Mouse (Mus musculus): Measurements from ENCODE around the gene Spata17. TPM values are rescaled to one million over a fixed set of nuclear protein-coding genes. Genes with fewer than 3 reads are reported as not detected.

Gene Spata17
- polyA plus RNA-seq, 1 experiment from 2014 or later = 3.9 TPM

DNA sequence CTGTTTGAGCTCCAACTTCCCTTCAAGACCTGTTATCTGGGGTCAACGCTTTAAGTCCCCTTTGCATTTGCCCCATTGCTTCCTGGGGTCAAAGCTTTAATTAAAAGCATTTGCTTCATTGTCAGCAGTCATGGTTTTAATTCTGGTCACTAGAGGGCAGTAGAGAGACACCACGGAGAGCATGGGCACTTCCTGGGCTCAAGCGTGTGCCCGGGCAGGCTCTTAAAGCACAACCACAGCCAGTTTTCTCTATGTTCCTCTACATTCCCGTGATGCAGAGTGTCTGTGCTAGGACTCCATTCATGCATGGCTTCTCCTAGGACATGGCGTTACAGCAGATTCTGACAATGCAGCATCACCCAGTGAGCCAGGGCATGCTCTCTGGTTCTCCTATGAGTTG lies 183.5 kb downstream of the Spata17 start:
- H3K27ac ChIP-seq (replicated peaks) = no peak overlapping the region
- no peak overlapping the region for H3K4me2 ChIP-seq (replicated peaks)
- no peaks in the 10 kb centered on the region for H3K27me3 ChIP-seq
- ATAC-seq (ENCODE audit: insufficient number of reproducible peaks, low FRiP score, low TSS enrichment, low read depth) = no peak
- no peak overlapping the region for H3K9ac ChIP-seq
- H3K4me3 ChIP-seq (replicated peaks) = no peak overlapping the region
- no peaks in the 10 kb centered on the region for H3K36me3 ChIP-seq
- H3K9me3 ChIP-seq (replicated peaks) = no peaks in the 10 kb centered on the region
- WGBS = 38% methylated on average over 6 of the region's 6 CpGs
- H3K4me1 ChIP-seq = no peaks in the 10 kb centered on the region

DNA sequence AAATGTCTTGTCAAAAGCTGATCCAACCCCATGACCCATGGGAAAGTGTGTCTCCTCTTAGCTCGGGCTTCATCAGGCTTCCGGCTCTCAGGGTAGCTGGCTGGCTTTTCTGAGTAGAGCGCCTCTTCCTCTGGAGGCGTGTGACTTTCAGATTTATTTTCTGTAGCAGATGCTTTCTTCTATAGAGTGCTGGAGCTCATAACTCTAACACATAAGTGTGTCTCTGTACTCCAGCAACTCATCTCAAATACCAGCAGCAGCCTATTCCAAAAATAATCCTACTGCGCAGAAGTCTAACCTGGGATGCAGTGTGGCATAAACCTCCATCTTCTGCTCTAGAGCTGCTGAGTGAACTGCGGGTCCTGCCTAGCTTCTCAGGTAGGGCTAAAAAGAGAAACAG lies 186.4 kb downstream of the Spata17 start:
- H3K4me2 ChIP-seq (replicated peaks) = no peak overlapping the region
- H3K36me3 ChIP-seq = no peaks in the 10 kb centered on the region
- no peak overlapping the region for H3K27ac ChIP-seq (replicated peaks)
- H3K9ac ChIP-seq = no peak overlapping the region
- WGBS = 78% methylated on average over 6 of the region's 6 CpGs
- H3K4me3 ChIP-seq (replicated peaks) = no peak overlapping the region
- no peaks in the 10 kb centered on the region for H3K27me3 ChIP-seq
- H3K9me3 ChIP-seq (replicated peaks) = no peaks in the 10 kb centered on the region
- no peak for ATAC-seq (ENCODE audit: insufficient number of reproducible peaks, low FRiP score, low TSS enrichment, low read depth)
- no peaks in the 10 kb centered on the region for H3K4me1 ChIP-seq

DNA sequence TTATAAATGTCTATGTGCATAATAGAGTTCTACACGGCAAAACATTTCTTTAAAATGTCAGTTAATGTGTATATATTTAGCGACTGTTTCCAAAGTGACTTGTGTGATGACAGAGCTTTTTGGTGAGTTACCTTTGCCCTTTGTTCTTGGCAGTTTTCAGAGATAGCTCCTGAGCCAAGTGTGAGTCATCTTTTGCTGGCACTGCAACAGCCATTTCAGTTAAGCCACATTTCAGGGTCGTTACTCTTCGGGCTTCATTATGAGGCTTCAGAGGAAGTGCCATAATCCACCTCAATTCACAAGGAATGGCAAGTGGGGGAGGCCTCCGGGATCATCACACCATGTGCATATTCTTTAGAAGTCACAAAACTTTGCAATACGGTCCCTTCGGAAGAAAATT lies 195.3 kb downstream of the Spata17 start:
- Histone ChIP-seq H3K36me3 (no peaks in the 10 kb centered on the region), H3K9ac (no peak overlapping the region), H3K4me3 (replicated peaks) (no peak overlapping the region), H3K27ac (replicated peaks) (no peak overlapping the region), H3K4me2 (replicated peaks) (no peak overlapping the region), H3K9me3 (replicated peaks) (no peaks in the 10 kb centered on the region), H3K4me1 (peaks cover 5% of the 10 kb centered on the region; the same call in 1 of the 2 replicates), H3K27me3 (no peaks in the 10 kb centered on the region)
- no peak for ATAC-seq (ENCODE audit: insufficient number of reproducible peaks, low FRiP score, low TSS enrichment, low read depth)
- 73% methylated on average over 7 of the region's 7 CpGs for WGBS

DNA sequence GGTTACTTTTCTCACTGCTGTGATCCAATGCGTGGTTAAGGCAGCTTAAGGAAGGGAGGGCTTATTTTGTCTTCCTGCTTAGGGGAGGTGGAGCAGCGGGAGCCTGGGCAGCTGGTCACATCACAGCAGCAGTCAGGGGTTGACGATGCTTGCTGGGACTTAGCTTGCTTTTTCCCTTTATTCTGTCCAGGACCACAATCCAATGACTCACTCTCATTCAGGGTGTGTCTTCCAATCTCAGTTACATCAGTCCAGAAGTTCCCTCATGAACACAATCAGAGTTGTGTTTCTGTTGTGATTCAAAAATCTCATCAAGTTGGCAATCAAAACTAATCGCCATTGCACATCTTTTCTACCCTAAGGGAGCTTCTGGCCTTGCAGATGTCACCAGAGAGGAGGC lies 199.1 kb downstream of the Spata17 start:
- H3K27ac ChIP-seq (replicated peaks) = no peak overlapping the region
- no peak overlapping the region for H3K4me3 ChIP-seq (replicated peaks)
- H3K9me3 ChIP-seq (replicated peaks) = no peaks in the 10 kb centered on the region
- WGBS = 59% methylated on average over 4 of the region's 4 CpGs
- peaks cover 5% of the 10 kb centered on the region; the same call in 1 of the 2 replicates for H3K4me1 ChIP-seq
- no peak overlapping the region for H3K4me2 ChIP-seq (replicated peaks)
- H3K9ac ChIP-seq = no peak overlapping the region
- no peaks in the 10 kb centered on the region for H3K36me3 ChIP-seq
- no peak for ATAC-seq (ENCODE audit: insufficient number of reproducible peaks, low FRiP score, low TSS enrichment, low read depth)
- H3K27me3 ChIP-seq = no peaks in the 10 kb centered on the region

DNA sequence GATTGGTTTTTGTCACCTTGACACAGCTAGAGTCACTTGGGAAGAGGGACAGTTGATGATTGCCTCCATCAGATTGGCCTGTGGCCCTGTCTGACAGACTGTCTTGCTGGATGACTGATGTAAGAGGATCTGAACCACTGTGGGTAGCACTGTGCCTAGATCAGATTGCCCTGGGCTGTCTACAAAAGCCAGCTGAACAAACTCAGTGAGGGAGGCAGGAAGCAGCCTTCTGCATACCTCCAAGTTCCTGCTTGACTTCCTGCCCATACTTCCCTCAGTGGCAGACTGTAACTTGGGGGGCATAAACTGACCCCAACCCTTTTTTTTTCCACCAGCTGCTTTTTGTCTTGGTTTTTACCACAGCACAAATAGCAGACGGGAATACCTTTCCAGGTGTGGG lies 199.6 kb downstream of the Spata17 start:
- no peak for ATAC-seq (ENCODE audit: insufficient number of reproducible peaks, low FRiP score, low TSS enrichment, low read depth)
- H3K9ac ChIP-seq = no peak overlapping the region

DNA sequence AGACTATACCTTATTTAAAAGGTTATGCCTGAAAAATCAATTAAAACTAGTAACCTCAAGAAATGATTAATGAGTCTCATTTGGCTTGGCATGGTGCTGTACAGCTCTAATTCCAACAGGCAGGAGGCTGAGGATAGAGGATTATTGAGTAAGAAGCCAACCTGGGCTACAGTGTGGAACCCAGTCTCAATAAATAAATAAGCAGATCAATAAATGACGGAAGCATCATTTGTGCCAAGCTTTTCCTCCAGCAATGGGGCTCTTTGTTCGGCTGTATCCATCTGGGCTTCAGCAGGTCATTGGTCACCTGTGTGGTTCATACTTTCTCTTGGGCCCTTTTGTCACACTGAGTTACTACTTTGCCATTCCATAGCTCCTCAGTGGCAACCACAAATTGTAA lies 201.1 kb downstream of the Spata17 start:
- Histone ChIP-seq H3K9me3 (replicated peaks) (no peaks in the 10 kb centered on the region), H3K9ac (no peak overlapping the region), H3K27me3 (no peaks in the 10 kb centered on the region), H3K36me3 (no peaks in the 10 kb centered on the region), H3K27ac (replicated peaks) (no peak overlapping the region), H3K4me1 (peaks cover 5% of the 10 kb centered on the region; the same call in 1 of the 2 replicates), H3K4me2 (replicated peaks) (no peak overlapping the region), H3K4me3 (replicated peaks) (no peak overlapping the region)
- no peak for ATAC-seq (ENCODE audit: insufficient number of reproducible peaks, low FRiP score, low TSS enrichment, low read depth)
- 90% methylated on average over 2 of the region's 2 CpGs for WGBS

More for the DNA sequence above, 199.6 kb downstream of the Spata17 start:
- H3K4me1 ChIP-seq = peaks cover 5% of the 10 kb centered on the region; the same call in 1 of the 2 replicates
- no peak overlapping the region for H3K4me2 ChIP-seq (replicated peaks)
- H3K27me3 ChIP-seq = no peaks in the 10 kb centered on the region
- H3K9me3 ChIP-seq (replicated peaks) = no peaks in the 10 kb centered on the region
- H3K4me3 ChIP-seq (replicated peaks) = no peak overlapping the region
- WGBS = 73% methylated on average over 1 of the region's 1 CpGs
- H3K27ac ChIP-seq (replicated peaks) = no peak overlapping the region
- no peaks in the 10 kb centered on the region for H3K36me3 ChIP-seq

DNA sequence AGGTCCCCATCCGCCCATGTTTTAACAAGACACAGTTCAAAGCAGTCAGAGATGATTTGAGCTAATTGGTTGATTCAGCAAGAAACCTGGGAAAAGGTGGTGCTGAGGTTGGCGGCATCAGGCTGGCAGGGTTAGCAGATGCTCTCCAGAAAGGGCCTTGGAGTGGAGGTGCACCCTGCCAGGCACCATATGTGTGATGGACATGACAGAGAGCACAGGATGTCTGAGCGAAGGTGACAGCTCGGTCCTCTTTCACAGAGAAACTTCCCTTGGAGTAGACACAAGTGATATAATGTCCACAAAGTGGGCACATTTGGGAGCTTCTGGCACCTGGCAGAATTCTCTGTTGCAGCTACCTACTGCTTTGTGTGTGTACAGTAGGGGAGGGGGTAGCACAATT lies 203.7 kb downstream of the Spata17 start:
- H3K36me3 ChIP-seq = no peaks in the 10 kb centered on the region
- H3K4me2 ChIP-seq (replicated peaks) = no peak overlapping the region
- H3K27ac ChIP-seq (replicated peaks) = no peak overlapping the region
- H3K4me3 ChIP-seq (replicated peaks) = no peak overlapping the region
- H3K4me1 ChIP-seq = no peaks in the 10 kb centered on the region; the same call in 1 of the 2 replicates
- 83% methylated on average over 4 of the region's 4 CpGs for WGBS
- no peak for ATAC-seq (ENCODE audit: insufficient number of reproducible peaks, low FRiP score, low TSS enrichment, low read depth)
- H3K9me3 ChIP-seq (replicated peaks) = no peaks in the 10 kb centered on the region
- no peak overlapping the region for H3K9ac ChIP-seq
- H3K27me3 ChIP-seq = no peaks in the 10 kb centered on the region

DNA sequence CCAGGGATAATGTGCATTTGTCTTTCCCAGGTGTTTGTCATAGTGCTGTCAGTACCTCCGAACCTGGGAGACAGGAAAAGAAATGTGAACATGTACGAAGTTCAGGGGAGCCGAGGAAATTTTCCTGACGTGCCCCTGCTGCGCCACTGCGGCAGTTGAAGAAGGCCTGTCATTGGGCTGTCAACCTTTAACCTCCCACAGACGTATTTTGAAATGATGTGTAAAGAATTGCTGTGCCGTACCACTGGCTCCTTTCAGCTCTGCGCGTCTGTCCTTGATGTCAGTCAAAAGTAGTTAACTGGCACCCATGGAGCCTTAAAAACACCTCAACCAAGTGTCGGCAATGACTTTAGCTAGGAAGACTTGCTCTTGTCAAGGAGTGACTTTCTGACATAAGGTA lies 205.2 kb downstream of the Spata17 start:
- Histone ChIP-seq H3K9ac (no peak overlapping the region), H3K27me3 (no peaks in the 10 kb centered on the region), H3K4me2 (replicated peaks) (no peak overlapping the region), H3K9me3 (replicated peaks) (no peaks in the 10 kb centered on the region), H3K4me1 (no peaks in the 10 kb centered on the region), H3K36me3 (no peaks in the 10 kb centered on the region), H3K4me3 (replicated peaks) (no peak overlapping the region), H3K27ac (replicated peaks) (no peak overlapping the region)
- WGBS = 77% methylated on average over 11 of the region's 11 CpGs
- ATAC-seq (ENCODE audit: insufficient number of reproducible peaks, low FRiP score, low TSS enrichment, low read depth) = no peak

DNA sequence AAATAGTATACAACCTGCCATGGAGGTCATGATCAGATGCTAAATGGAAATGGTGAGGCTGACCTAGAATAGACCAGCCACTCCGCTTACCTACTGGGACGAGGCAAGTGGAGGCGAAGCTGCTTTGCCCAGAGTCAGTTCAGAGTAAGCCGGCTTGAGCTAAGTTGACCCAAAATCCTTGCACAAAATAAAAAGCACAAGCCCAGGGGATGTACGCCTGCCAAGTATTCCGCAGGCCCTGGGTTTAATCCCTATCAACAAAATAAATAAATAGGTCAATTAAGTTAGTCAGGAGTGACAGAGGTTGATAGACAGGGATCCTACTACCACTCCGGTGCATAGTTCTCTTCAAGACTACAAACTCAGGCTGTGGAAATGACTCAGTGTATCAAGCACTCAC lies 207.0 kb downstream of the Spata17 start:
- Histone ChIP-seq H3K36me3 (no peaks in the 10 kb centered on the region), H3K9me3 (replicated peaks) (no peaks in the 10 kb centered on the region), H3K27ac (replicated peaks) (no peak overlapping the region), H3K4me3 (replicated peaks) (no peak overlapping the region), H3K9ac (no peak overlapping the region), H3K4me1 (no peaks in the 10 kb centered on the region), H3K4me2 (replicated peaks) (no peak overlapping the region), H3K27me3 (no peaks in the 10 kb centered on the region)
- WGBS = 81% methylated on average over 7 of the region's 7 CpGs
- ATAC-seq (ENCODE audit: insufficient number of reproducible peaks, low FRiP score, low TSS enrichment, low read depth) = no peak

DNA sequence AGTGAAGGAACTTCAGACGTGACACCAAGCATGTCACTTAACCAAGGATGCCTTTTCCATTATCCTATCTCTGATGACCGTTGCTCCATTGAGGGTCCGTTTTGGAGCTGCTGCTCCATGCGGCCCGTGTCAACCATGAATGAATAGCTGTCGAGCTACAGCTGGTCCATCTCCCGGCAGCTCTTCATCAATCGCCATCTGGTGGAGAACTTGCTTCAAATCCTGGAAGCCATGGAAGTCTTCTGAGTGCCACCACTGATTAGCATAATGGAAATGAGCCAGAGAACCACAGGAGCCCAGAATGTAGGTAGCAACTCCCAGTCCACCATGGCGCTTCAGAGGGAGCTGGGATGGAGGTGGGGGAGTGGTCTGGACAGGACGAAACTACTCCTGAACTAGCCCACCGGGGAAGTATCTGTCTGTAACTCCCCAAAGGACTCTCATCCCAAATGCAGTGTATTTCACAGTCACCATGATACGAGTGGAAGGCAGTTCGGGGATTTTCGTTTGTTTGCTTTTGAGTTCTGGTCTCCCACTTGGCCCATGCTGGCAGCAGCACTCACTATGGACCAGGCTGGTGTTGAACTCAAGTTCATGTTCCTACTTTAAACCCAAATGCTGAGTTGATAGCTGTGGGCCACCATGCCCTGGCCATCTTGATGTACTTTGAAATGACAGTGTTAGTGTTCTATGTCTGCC lies 208.9 kb downstream of the Spata17 start:
- H3K4me3 ChIP-seq (replicated peaks) = no peak overlapping the region
- 90% methylated on average over 14 of the region's 14 CpGs for WGBS
- H3K9ac ChIP-seq = no peak overlapping the region
- H3K27ac ChIP-seq (replicated peaks) = no peak overlapping the region
- no peak for ATAC-seq (ENCODE audit: insufficient number of reproducible peaks, low FRiP score, low TSS enrichment, low read depth)
- H3K4me1 ChIP-seq = no peaks in the 10 kb centered on the region
- H3K4me2 ChIP-seq (replicated peaks) = no peak overlapping the region
- H3K27me3 ChIP-seq = no peaks in the 10 kb centered on the region
- no peaks in the 10 kb centered on the region for H3K36me3 ChIP-seq
- H3K9me3 ChIP-seq (replicated peaks) = no peaks in the 10 kb centered on the region

DNA sequence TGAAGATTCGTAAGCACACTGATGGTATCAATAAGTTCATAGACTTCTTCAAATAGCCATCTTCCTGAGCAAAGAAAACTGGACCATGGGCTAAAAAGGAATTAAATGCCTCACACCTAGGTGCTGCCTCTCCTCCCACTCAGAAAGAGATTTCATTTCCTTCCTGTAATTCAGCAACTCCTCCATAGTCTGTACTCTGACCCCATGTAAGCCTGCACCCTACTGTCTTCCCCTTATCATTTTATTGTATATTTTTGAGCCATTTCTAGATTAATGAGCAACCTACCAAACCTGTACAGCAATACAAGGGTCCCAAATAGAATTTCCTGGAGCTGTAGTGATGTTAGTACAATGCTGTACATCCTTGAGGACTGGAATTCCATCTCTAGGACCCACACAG lies 211.0 kb downstream of the Spata17 start:
- no peaks in the 10 kb centered on the region for H3K9me3 ChIP-seq (replicated peaks)
- no peak for ATAC-seq (ENCODE audit: insufficient number of reproducible peaks, low FRiP score, low TSS enrichment, low read depth)
- 97% methylated on average over 1 of the region's 1 CpGs for WGBS
- H3K27ac ChIP-seq (replicated peaks) = no peak overlapping the region
- H3K4me2 ChIP-seq (replicated peaks) = no peak overlapping the region
- H3K9ac ChIP-seq = no peak overlapping the region
- H3K36me3 ChIP-seq = no peaks in the 10 kb centered on the region
- no peaks in the 10 kb centered on the region for H3K4me1 ChIP-seq
- H3K27me3 ChIP-seq = no peaks in the 10 kb centered on the region
- H3K4me3 ChIP-seq (replicated peaks) = no peak overlapping the region

DNA sequence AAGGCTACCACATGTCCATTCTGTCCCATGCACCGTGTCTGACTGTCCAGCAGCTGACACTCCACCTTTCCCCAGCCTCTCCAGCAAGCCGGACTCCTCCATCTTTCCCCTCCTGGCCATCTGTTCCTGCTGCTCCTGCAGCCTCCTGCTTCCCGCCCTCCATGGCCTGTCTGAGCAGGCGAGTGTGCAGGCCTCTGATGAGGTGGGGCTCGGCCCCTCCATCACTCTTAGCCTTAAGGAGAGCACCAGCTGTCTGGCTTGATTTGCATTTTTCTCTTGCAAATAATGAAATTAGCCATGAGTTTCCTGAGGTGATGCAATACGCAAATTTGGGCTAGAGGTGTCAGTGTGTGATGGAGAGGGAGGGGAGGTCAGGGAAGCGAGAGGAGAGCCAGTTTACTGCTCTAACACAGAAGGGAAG lies 211.8 kb downstream of the Spata17 start:
- H3K4me3 ChIP-seq (replicated peaks) = no peak overlapping the region
- no peak overlapping the region for H3K4me2 ChIP-seq (replicated peaks)
- no peak for ATAC-seq (ENCODE audit: insufficient number of reproducible peaks, low FRiP score, low TSS enrichment, low read depth)
- no peak overlapping the region for H3K27ac ChIP-seq (replicated peaks)
- H3K36me3 ChIP-seq = no peaks in the 10 kb centered on the region
- no peaks in the 10 kb centered on the region for H3K9me3 ChIP-seq (replicated peaks)
- WGBS = 61% methylated on average over 7 of the region's 7 CpGs
- no peak overlapping the region for H3K9ac ChIP-seq
- H3K4me1 ChIP-seq = no peaks in the 10 kb centered on the region
- H3K27me3 ChIP-seq = no peaks in the 10 kb centered on the region
